Mouse (Mus musculus): ENCODE measurements around the gene Coro1b.

DNA sequence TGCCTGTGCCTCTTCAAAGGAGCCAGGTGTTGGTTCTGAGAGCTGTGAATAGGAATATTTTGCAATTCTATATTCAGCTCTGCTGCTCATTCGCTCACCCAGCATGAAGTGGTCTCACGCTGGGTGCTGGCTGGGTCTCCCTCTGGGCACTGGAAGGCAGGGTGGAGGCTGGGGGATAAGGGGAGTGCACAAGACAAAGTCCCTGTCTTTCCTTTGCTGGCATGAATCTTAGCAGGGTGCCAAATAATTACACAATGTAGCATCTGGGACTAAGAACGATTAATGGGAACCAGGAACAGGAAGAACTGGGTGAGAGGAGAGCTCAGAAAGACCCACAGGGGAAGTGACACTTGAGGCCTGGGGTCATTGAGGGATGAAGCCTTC lies 1.4 kb upstream of the Coro1b start:
- no peak for TF ChIP-seq POLR2A (IDR thresholded peaks at IDR 0.05; ENCODE audit: insufficient read depth, low read depth, low read length)
- TF ChIP-seq CTCF (IDR thresholded peaks at IDR 0.05): no peak
- no peak for TF ChIP-seq EP300 (IDR thresholded peaks at IDR 0.05; ENCODE audit: insufficient read depth, low read depth, low read length)

Measured in heart, adult 2 months (tissue).